Mouse (Mus musculus) CH12.LX (cell line): ENCODE measurements around the gene Tex261.

ENCODE experiments used
- MAX ChIP-seq: IDR thresholded peaks from 2 replicates; pipeline ENCODE4 v1.6.1; 2011; ENCODE audit warnings: low read length, improper control_type of control experiment
- MEF2A ChIP-seq: IDR thresholded peaks from 2 replicates; pipeline ENCODE4 v1.6.1; 2014; ENCODE audit warnings: low read depth, mild to moderate bottlenecking, inconsistent platforms, low read length, improper control_type of control experiment, borderline replicate concordance
- POLR2A ChIP-seq: IDR thresholded peaks from 2 replicates; pipeline ENCODE4 v1.6.1; 2011; ENCODE audit warnings: low read depth, mild to moderate bottlenecking, improper control_type of control experiment, low read length

DNA sequence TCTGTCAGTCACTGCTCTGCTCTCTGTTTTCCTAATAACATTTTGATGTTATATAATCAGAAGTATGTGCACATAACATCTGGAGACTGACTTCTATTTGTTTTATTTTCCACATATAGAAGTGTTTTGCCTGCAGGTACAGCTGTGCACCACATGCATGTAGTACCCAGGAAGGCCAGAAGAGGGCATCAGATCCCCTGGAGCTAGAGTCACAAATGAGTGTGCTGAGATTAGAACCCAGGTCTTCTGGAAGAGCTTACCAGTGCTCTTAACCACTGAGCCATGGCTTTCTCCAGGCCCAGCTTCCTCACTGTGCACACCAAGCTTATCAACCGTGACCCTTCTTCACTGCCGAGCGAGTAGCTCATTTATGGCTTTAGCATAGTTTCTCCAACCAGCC lies 47.1 kb downstream of the Tex261 start:
- TF ChIP-seq MAX (no peak), POLR2A (no peak), MEF2A (no peak)
